Mouse (Mus musculus): ENCODE results near the gene Klhl40.

Gene Klhl40

GRCm38 (mm10) chr9:121829270-121829992 is 52.0 kb downstream of the Klhl40 start:
- DNase-seq: no peak

DNA sequence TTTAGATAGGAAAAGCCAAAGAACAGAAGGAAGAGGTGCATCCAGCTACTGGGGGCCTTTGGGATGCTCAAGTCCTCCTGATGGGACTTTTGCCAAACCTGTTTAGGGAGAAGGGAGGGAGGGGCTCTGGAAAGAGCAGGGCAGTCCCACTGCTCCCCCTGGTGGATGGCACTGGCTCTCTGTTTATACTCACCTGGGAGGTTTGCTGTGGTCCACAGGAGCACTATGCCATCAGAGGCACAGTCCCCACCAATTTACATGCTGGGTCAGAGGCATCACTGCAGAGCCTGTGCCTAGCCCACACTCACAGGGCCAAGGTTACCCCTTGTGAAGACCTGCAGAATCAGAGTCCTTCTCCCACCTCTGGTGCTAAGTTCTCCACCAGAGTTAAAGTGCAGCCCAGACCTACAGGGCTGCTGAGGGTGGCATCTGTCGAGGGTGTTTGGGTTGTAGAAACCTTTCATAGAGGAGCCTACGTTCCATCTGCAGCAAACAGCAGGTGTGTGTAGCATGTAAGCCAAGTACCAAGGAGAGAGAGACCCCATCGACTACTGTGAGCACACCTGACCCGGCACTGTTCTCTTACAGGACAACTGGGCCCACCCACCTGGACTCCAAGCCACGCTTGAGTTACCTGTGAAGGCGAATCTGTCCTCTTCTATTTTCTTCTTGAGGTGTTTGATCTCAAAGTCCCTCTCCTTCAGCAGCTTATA is 53.0 kb downstream of the Klhl40 start:
- DNase-seq: peak; percentile 59

DNA sequence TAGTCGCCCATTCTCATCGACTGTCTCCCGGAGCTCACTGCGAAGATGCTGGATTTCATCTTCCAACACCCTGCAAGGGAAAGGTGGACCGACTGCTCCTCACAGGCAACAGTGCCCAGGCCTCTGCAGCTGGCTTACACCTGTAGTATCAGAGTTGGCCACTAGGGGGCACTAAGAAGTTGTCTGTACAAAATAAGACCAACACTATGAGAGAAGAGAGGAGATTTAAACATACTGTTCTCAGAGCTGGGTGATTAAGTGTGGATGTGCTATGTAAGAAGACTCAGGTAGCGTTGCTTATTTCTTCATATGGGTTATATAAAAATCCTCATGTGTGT is 53.5 kb downstream of the Klhl40 start:
- DNase-seq: peak; percentile 90
